Mouse (Mus musculus) left cerebral cortex, postnatal 36 days (tissue): ENCODE results near the gene Etv5. TPM values are rescaled to one million over a fixed set of nuclear protein-coding genes. Genes with fewer than 3 reads are reported as not detected.

Experiments
- DNase-seq, 2 experiments: peaks; one replicate each; pipeline ENCODE4 v3.0.0; 2021 to 2022; ENCODE audit warnings: low spot score in 2 of 2, mixed read lengths in 1 of 2
- intact Hi-C: fragments of 180-260 bp; cut with DNase I; formaldehyde crosslinking; loops from one replicate; pipeline ENCODE4 v1.15.1; 2025
- total RNA-seq, 2 experiments: library from RNA; stranded (reverse); gene quantifications; 2 replicates each; pipeline ENCODE4 v1.2.3; 2021

The Etv5 gene
- total RNA-seq, 2 experiments from 2014 or later, result 81.8 to 87.0 TPM

- DNase-seq, result no peak
- intact Hi-C loops, result no loop called here
Observed at GRCm38 (mm10) chr16:22431335-22431734, 8.2 kb downstream of the Etv5 start.

GRCm38 (mm10) chr16:22430211-22430951, 9.1 kb downstream of the Etv5 start:
- intact Hi-C loops, result no loop called here
- DNase-seq, result peak; percentile 61 to 71

- intact Hi-C loops, result no loop called here
- no peak for DNase-seq
Observed at GRCm38 (mm10) chr16:22429377-22429776, 10.1 kb downstream of the Etv5 start.

- intact Hi-C loops, result no loop called here
- DNase-seq, result peak; percentile 61 to 62
Observed at GRCm38 (mm10) chr16:22428853-22429341, 10.6 kb downstream of the Etv5 start.

GRCm38 (mm10) chr16:22426866-22427265, 12.7 kb downstream of the Etv5 start:
- intact Hi-C loops, result no loop called here
- DNase-seq, result no peak

GRCm38 (mm10) chr16:22422256-22422655, 17.3 kb downstream of the Etv5 start:
- no peak for DNase-seq
- intact Hi-C loops, result no loop called here

GRCm38 (mm10) chr16:22417931-22418330, 21.6 kb downstream of the Etv5 start:
- DNase-seq, result peak; percentile 62 to 78
- intact Hi-C loops, result no loop called here

- intact Hi-C loops, result no loop called here
- no peak for DNase-seq
Observed at GRCm38 (mm10) chr16:22417044-22417443, 22.5 kb downstream of the Etv5 start.

GRCm38 (mm10) chr16:22416140-22416848, 23.2 kb downstream of the Etv5 start:
- intact Hi-C loops, result no loop called here
- no peak for DNase-seq

GRCm38 (mm10) chr16:22414205-22414754, 25.2 kb downstream of the Etv5 start:
- intact Hi-C loops, result no loop called here
- no peak for DNase-seq

GRCm38 (mm10) chr16:22412459-22413229, 26.9 kb downstream of the Etv5 start:
- intact Hi-C loops, result no loop called here
- no peak for DNase-seq

- DNase-seq, result no peak
Observed at GRCm38 (mm10) chr16:22411764-22412163, 27.8 kb downstream of the Etv5 start.

GRCm38 (mm10) chr16:22410000-22410399, 29.5 kb downstream of the Etv5 start:
- DNase-seq, result no peak
- intact Hi-C loops, result loop anchor here (5.0 kb wide), 2 partner anchors 63 to 83 kb away; no protein-coding TSS in a partner anchor

More at GRCm38 (mm10) chr16:22411764-22412163, 27.8 kb downstream of the Etv5 start:
- intact Hi-C loops, result no loop called here

GRCm38 (mm10) chr16:22408642-22409360, 30.7 kb downstream of the Etv5 start:
- intact Hi-C loops, result loop anchor here (5.0 kb wide), 2 partner anchors 62 to 82 kb away; no protein-coding TSS in a partner anchor

GRCm38 (mm10) chr16:22406747-22407146, 32.8 kb downstream of the Etv5 start:
- intact Hi-C loops, result loop anchor here (5.0 kb wide), 2 partner anchors 59 to 79 kb away; no protein-coding TSS in a partner anchor
- no peak for DNase-seq

More at GRCm38 (mm10) chr16:22408642-22409360, 30.7 kb downstream of the Etv5 start:
- DNase-seq, result no peak

GRCm38 (mm10) chr16:22406050-22406449, 33.5 kb downstream of the Etv5 start:
- DNase-seq, result no peak
- intact Hi-C loops, result loop anchor here (5.0 kb wide), 2 partner anchors 59 to 79 kb away; no protein-coding TSS in a partner anchor

- DNase-seq, result no peak
- intact Hi-C loops, result loop anchor here (5.0 kb wide), 2 partner anchors 58 to 78 kb away; no protein-coding TSS in a partner anchor
Observed at GRCm38 (mm10) chr16:22405492-22405891, 34.0 kb downstream of the Etv5 start.

- intact Hi-C loops, result no loop called here
- no peak for DNase-seq
Observed at GRCm38 (mm10) chr16:22403715-22404114, 35.8 kb downstream of the Etv5 start.

- DNase-seq, result no peak
- intact Hi-C loops, result no loop called here
Observed at GRCm38 (mm10) chr16:22402600-22402999, 36.9 kb downstream of the Etv5 start.
